Mouse (Mus musculus): Measurements from ENCODE around the gene Lima1. TPM values are rescaled to one million over a fixed set of nuclear protein-coding genes. Genes with fewer than 3 reads are reported as not detected.

The Lima1 gene
- polyA plus RNA-seq, 1 experiment from 2014 or later = 28.6 TPM

DNA sequence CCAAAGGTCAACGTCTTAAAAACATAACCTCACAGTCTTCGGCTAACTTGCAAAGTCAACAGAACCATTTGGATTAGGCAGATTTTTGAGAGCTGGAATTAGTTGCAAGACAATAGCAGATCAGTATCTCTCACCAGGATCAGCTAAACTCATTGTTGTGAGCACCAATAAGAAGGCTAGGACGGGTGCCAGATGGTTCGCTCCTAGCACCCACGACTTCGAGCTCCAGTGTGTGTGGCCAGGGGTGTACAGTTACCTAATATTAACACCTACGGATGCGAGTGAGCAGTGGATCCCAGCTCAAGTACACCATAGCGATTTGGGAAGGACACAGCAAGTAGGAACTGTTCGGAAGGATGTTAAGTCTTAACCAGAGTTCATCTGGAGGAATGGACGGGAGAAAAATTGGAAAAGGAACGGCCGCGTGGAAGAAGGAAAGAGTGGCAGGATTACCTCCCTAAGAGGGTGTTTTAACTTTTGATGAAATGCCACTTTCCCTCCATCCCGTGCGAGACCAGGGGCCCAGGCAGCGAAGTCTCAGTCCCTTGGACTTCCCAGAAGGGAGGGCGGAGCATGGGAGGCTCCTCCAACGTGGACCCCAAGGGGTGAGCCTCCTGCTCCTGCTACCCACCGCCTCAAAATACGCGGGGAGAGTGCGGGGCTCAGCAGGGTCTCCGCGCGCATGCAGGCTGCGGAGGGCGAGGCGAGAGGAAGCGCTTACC is 483 bp downstream of the Lima1 start:
- no peak for TF ChIP-seq EP300 (IDR thresholded peaks at IDR 0.05)
- 4% methylated on average over 21 of the region's 30 CpGs for WGBS
- H3K9ac ChIP-seq (replicated peaks; ENCODE audit: low read depth) = peak overlapping the region; percentile 35

DNA sequence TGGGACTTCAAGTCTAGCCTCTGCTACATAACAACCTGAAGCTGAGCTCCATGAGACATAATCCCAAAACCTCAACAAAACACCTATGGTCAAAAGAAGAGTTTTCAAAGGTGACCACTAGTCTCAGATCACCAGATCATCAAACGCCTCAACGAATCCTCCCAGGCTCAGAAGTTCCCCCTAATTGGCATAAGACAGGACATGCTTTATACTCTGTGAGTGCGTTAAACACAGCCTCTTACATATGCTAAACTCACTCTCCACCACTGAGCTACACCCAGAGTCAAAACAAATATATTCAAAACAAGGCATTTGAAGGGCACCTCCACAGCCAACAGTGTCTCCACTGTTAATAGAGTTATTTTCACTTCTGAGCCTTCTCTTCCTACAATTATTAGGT is 2.7 kb downstream of the Lima1 start:
- DNase-seq (ENCODE audit: low spot score) (no peak), ATAC-seq (no peak)
- Histone ChIP-seq H3K9me3 (ENCODE audit: low read length) (no peaks in the 10 kb centered on the region), H3K9ac (replicated peaks; ENCODE audit: low read depth) (no peak overlapping the region), H3K27me3 (replicated peaks; ENCODE audit: insufficient read depth, low read length) (no peaks in the 10 kb centered on the region), H3K4me1 (ENCODE audit: insufficient read depth, low read depth, low read length) (peaks cover 7% of the 10 kb centered on the region; the same call in 1 of the 2 replicates), H3K36me3 (ENCODE audit: insufficient read depth, low read length) (no peaks in the 10 kb centered on the region), H3K4me2 (replicated peaks; ENCODE audit: low read depth, low read length) (no peak overlapping the region), H3K27ac (ENCODE audit: low read length) (no peak overlapping the region), H3K4me3 (ENCODE audit: low read depth, low read length) (no peak overlapping the region)
- TF ChIP-seq EP300 (IDR thresholded peaks at IDR 0.05) (no peak), CTCF (IDR thresholded peaks at IDR 0.05) (no peak)
- 89% methylated on average over 3 of the region's 3 CpGs for WGBS

More for the DNA sequence above, 483 bp downstream of the Lima1 start:
- H3K36me3 ChIP-seq (ENCODE audit: insufficient read depth, low read length) = no peaks in the 10 kb centered on the region
- peak overlapping the region; percentile 64 for H3K27ac ChIP-seq (ENCODE audit: low read length)
- DNase-seq (ENCODE audit: low spot score) = peak; percentile 31
- H3K27me3 ChIP-seq (replicated peaks; ENCODE audit: insufficient read depth, low read length) = no peaks in the 10 kb centered on the region
- peak; percentile 26 for ATAC-seq
- H3K9me3 ChIP-seq (ENCODE audit: low read length) = no peaks in the 10 kb centered on the region
- peak overlapping the region; percentile 97 for H3K4me2 ChIP-seq (replicated peaks; ENCODE audit: low read depth, low read length)
- H3K4me1 ChIP-seq (ENCODE audit: insufficient read depth, low read depth, low read length) = peaks cover 4% of the 10 kb centered on the region; the same call in 1 of the 2 replicates
- H3K4me3 ChIP-seq (ENCODE audit: low read depth, low read length) = peak overlapping the region; percentile 62

DNA sequence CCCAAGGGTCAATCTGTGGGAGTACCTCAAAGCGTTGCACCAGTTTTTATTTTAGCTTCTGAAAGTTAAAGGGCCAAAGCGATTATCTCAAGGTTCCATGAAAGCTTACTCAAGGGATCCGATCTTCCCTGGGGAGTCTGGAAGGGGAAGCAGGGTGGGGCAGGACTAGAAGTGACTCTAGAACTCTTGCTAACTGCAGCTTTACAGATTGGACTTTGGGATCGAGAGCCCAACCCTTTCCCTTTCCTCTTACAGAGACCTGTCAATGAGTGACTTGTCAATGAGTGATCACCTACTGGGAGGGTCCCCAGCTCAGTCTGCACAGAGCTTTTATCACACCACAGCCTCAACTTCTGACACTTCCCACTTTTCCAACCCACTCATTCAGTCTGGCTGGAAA is 7.6 kb downstream of the Lima1 start:
- Histone ChIP-seq H3K4me2 (replicated peaks; ENCODE audit: low read depth, low read length) (no peak overlapping the region), H3K27me3 (replicated peaks; ENCODE audit: insufficient read depth, low read length) (no peaks in the 10 kb centered on the region), H3K4me1 (ENCODE audit: insufficient read depth, low read depth, low read length) (peaks cover 9% of the 10 kb centered on the region; the same call in 1 of the 2 replicates), H3K27ac (ENCODE audit: low read length) (no peak overlapping the region), H3K9ac (replicated peaks; ENCODE audit: low read depth) (no peak overlapping the region), H3K9me3 (ENCODE audit: low read length) (no peaks in the 10 kb centered on the region), H3K36me3 (ENCODE audit: insufficient read depth, low read length) (no peaks in the 10 kb centered on the region), H3K4me3 (ENCODE audit: low read depth, low read length) (no peak overlapping the region)
- WGBS = 52% methylated on average over 4 of the region's 4 CpGs
- peak; percentile 25 for DNase-seq (ENCODE audit: low spot score)
- TF ChIP-seq EP300 (IDR thresholded peaks at IDR 0.05) (no peak), CTCF (IDR thresholded peaks at IDR 0.05) (no peak)
- ATAC-seq = no peak

DNA sequence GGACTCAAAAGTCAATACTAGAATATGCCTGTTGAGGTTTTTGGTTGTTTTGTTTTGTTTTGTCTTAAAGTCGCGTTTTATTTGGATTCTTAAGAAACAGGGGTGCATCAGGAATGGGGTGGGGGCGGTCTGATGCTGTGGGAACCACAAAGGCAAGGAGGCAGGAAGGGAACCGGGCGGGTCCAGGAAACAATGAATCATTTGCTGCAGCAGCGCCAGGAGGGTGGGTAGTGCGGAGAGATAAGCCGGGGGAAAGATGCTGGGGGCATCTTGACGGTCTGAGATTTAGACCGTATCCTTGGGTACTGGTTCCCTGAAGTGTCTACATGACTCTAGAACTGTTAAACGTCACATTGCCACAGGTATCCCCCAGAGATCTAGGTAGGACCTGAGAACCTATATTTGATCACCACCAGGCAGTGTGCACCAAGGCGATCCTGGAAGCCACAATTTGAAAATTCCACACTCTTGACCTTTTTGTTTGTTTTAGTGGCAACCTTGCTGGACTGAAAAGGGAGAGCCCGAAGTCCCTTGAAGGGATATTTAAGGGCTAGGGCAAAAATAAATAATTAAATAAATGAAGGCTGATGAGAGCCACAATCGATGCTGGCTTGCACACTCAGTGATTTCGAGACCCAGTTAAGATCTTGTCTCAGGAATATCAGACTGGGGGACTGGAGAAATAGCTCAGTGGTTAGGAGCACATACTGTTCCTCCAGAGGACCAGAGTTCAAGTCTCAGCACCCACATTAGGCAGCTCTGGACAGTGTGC is 8.6 kb downstream of the Lima1 start:
- TF ChIP-seq EP300 (IDR thresholded peaks at IDR 0.05) = peak; percentile 82
- TF ChIP-seq CTCF (IDR thresholded peaks at IDR 0.05) = no peak
- Histone ChIP-seq H3K27ac (ENCODE audit: low read length) (peak overlapping the region; percentile 55; the same call in 1 of the 2 replicates), H3K4me3 (ENCODE audit: low read depth, low read length) (no peak overlapping the region), H3K9me3 (ENCODE audit: low read length) (no peaks in the 10 kb centered on the region), H3K36me3 (ENCODE audit: insufficient read depth, low read length) (no peaks in the 10 kb centered on the region), H3K4me1 (ENCODE audit: insufficient read depth, low read depth, low read length) (peaks cover 9% of the 10 kb centered on the region; the same call in 1 of the 2 replicates), H3K9ac (replicated peaks; ENCODE audit: low read depth) (no peak overlapping the region), H3K27me3 (replicated peaks; ENCODE audit: insufficient read depth, low read length) (no peaks in the 10 kb centered on the region), H3K4me2 (replicated peaks; ENCODE audit: low read depth, low read length) (0 out of 2 replicates have a peak overlapping the region, but pooled peaks have one; percentile 11)
- ATAC-seq (peak; percentile 79), DNase-seq (ENCODE audit: low spot score) (peak; percentile 65)
- WGBS = 19% methylated on average over 15 of the region's 15 CpGs

DNA sequence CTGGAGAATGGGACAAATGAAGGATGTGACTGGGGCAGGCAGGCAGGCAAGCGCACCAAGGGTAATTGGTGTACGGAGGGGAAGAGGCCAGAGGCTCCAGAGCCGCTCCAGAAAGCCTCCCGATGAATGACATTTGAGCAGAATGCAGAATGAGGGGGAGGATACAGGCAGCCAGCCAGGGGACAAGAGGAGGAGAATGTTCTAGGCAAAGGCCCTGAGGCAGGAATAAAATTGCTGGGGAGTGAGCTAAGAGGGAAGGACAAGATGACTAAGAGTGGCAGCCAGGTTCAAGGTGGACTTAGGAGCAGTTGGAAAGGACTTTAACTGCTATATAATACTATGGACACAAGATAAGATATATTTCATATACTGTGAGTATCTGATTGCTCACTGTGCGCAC is 9.3 kb downstream of the Lima1 start:
- DNase-seq (ENCODE audit: low spot score) = peak; percentile 67
- ATAC-seq = peak; percentile 54
- Histone ChIP-seq H3K9ac (replicated peaks; ENCODE audit: low read depth) (no peak overlapping the region), H3K4me1 (ENCODE audit: insufficient read depth, low read depth, low read length) (peaks cover 9% of the 10 kb centered on the region; the same call in 1 of the 2 replicates), H3K27me3 (replicated peaks; ENCODE audit: insufficient read depth, low read length) (no peaks in the 10 kb centered on the region), H3K4me3 (ENCODE audit: low read depth, low read length) (no peak overlapping the region), H3K36me3 (ENCODE audit: insufficient read depth, low read length) (no peaks in the 10 kb centered on the region), H3K27ac (ENCODE audit: low read length) (peak overlapping the region; percentile 55; the same call in 1 of the 2 replicates), H3K9me3 (ENCODE audit: low read length) (no peaks in the 10 kb centered on the region), H3K4me2 (replicated peaks; ENCODE audit: low read depth, low read length) (no peak overlapping the region)
- TF ChIP-seq EP300 (IDR thresholded peaks at IDR 0.05) (no peak), CTCF (IDR thresholded peaks at IDR 0.05) (no peak)
- 22% methylated on average over 5 of the region's 5 CpGs for WGBS

DNA sequence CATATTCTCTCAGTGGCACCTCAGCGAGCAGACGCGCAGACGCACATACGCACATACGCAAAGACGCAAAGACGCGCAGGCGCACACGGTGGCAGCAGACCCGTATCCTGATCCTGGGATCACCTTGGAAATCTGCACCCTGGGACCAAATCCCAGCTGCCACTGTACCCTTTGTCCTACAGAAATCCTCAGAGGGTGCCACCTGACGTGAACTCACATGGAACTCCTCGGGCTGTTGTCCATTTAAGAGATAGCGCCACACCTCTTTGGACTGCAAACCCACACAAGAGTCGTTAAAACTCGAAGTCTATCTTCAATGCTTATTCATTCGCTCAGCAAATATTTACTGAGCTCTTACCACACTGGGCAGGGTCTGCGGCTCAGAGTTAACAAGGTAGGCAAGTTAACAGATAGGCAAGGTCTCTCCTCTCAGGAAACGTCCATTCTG is 9.7 kb downstream of the Lima1 start:
- Histone ChIP-seq H3K27ac (ENCODE audit: low read length) (peak overlapping the region; percentile 55; the same call in 1 of the 2 replicates), H3K36me3 (ENCODE audit: insufficient read depth, low read length) (no peaks in the 10 kb centered on the region), H3K4me3 (ENCODE audit: low read depth, low read length) (no peak overlapping the region), H3K4me2 (replicated peaks; ENCODE audit: low read depth, low read length) (no peak overlapping the region), H3K4me1 (ENCODE audit: insufficient read depth, low read depth, low read length) (peaks cover 9% of the 10 kb centered on the region; the same call in 1 of the 2 replicates), H3K27me3 (replicated peaks; ENCODE audit: insufficient read depth, low read length) (no peaks in the 10 kb centered on the region), H3K9me3 (ENCODE audit: low read length) (no peaks in the 10 kb centered on the region), H3K9ac (replicated peaks; ENCODE audit: low read depth) (no peak overlapping the region)
- DNase-seq (ENCODE audit: low spot score) = peak; percentile 36
- no peak for TF ChIP-seq EP300 (IDR thresholded peaks at IDR 0.05)
- TF ChIP-seq CTCF (IDR thresholded peaks at IDR 0.05) = no peak
- peak; percentile 45 for ATAC-seq
- WGBS = 72% methylated on average over 20 of the region's 20 CpGs
